Mouse (Mus musculus) MEL (cell line): ENCODE measurements around the gene Epb41l1.

Experiments used
- CHD2 ChIP-seq: IDR thresholded peaks from 2 replicates; pipeline ENCODE4 v1.6.1; 2011; ENCODE audit warnings: low read length, improper control_type of control experiment
- CTCF ChIP-seq, 3 experiments: IDR thresholded peaks in 2 of 3; conservative IDR thresholded peaks in 1 of 3; 2 replicates each; pipeline ENCODE4 v1.5.1; 2011 to 2012; ENCODE audit warnings: low read length in 3 of 3, low read depth in 2 of 3, mild to moderate bottlenecking in 2 of 3, improper control_type of control experiment in 1 of 3, inconsistent platforms in 1 of 3, mixed read lengths in 1 of 3, moderate library complexity in 1 of 3; ENCODE audit not compliant: control insufficient read depth in 1 of 3, insufficient read depth in 1 of 3, poor library complexity in 1 of 3, severe bottlenecking in 1 of 3
- E2F4 ChIP-seq: IDR thresholded peaks from 2 replicates; pipeline ENCODE4 v1.6.1; 2011; ENCODE audit warnings: low read depth, low read length, improper control_type of control experiment, borderline replicate concordance
- ELF1 ChIP-seq: IDR thresholded peaks from 2 replicates; pipeline ENCODE4 v1.6.1; 2014; ENCODE audit warnings: low read depth, mild to moderate bottlenecking, inconsistent platforms, low read length, improper control_type of control experiment, moderate library complexity
- EP300 ChIP-seq, 2 experiments: IDR thresholded peaks; 2 replicates each; pipeline ENCODE4 v1.6.1; 2011; ENCODE audit warnings: improper control_type of control experiment in 2 of 2, low read length in 2 of 2, low read depth in 1 of 2, mild to moderate bottlenecking in 1 of 2
- GATA1 ChIP-seq: IDR thresholded peaks from 2 replicates; pipeline ENCODE4 v1.6.1; 2011; ENCODE audit warnings: low read depth, low read length, improper control_type of control experiment
- MAFK ChIP-seq: IDR thresholded peaks from 2 replicates; pipeline ENCODE4 v1.6.1; 2011; ENCODE audit warnings: low read depth, mild to moderate bottlenecking, low read length, improper control_type of control experiment, borderline replicate concordance
- NELFE ChIP-seq: IDR thresholded peaks from 2 replicates; pipeline ENCODE4 v1.6.1; 2011; ENCODE audit warnings: low read depth, low read length, improper control_type of control experiment
- POLR2A ChIP-seq, 2 experiments: IDR thresholded peaks; 2 replicates each; pipeline ENCODE4 v1.6.1; 2011 to 2012; ENCODE audit warnings: low read length in 2 of 2, mild to moderate bottlenecking in 2 of 2, control low read depth in 1 of 2, improper control_type of control experiment in 1 of 2, low read depth in 1 of 2, moderate library complexity in 1 of 2; ENCODE audit not compliant: control insufficient read depth in 1 of 2, insufficient read depth in 1 of 2, poor library complexity in 1 of 2
- TCF12 ChIP-seq: IDR thresholded peaks from 2 replicates; pipeline ENCODE4 v1.6.1; 2014; ENCODE audit warnings: low read depth, mild to moderate bottlenecking, inconsistent platforms, low read length, improper control_type of control experiment, moderate library complexity
- ZNF384 ChIP-seq: IDR thresholded peaks from 2 replicates; pipeline ENCODE4 v1.6.1; 2012; ENCODE audit warnings: low read depth, mild to moderate bottlenecking, inconsistent platforms, low read length, improper control_type of control experiment

- TF ChIP-seq EP300 (IDR thresholded peaks at IDR 0.05; ENCODE audit: low read depth in 1 of 2, low read length in 2 of 2) = no peak
- no peak for TF ChIP-seq ELF1
- no peak for TF ChIP-seq NELFE
- no peak for TF ChIP-seq POLR2A (IDR thresholded peaks at IDR 0.05; ENCODE audit: control insufficient read depth in 1 of 2, insufficient read depth in 1 of 2, low read depth in 1 of 2, low read length in 2 of 2, poor library complexity in 1 of 2)
- TF ChIP-seq CTCF (IDR thresholded peaks at IDR 0.05 in 2 of 3, conservative IDR thresholded peaks at IDR 0.05 in 1 of 3; ENCODE audit: control insufficient read depth in 1 of 3, insufficient read depth in 1 of 3, low read depth in 2 of 3, low read length in 3 of 3, poor library complexity in 1 of 3, severe bottlenecking in 1 of 3) = no peak
- no peak for TF ChIP-seq E2F4
- no peak for TF ChIP-seq TCF12
- TF ChIP-seq MAFK = no peak
- no peak for TF ChIP-seq ZNF384
- TF ChIP-seq CHD2 = no peak
- TF ChIP-seq GATA1 = no peak
These were observed 51.6 kb downstream of the Epb41l1 start for GRCm38 (mm10) chr2:156472336-156472735.
